ENCODE assay signal across 18 mouse cellular contexts in genomic region chr9:53883588-53884280, GRCm38 (mm10). TPM values are rescaled to one million over a fixed set of nuclear protein-coding genes. Genes with fewer than 3 reads are reported as not detected.
DNase-seq lines count a peak whose midpoint lies in the region; ATAC-seq lines count a peak whose summit lies in the region.
"Had no signal": no experiment of that assay in that cellular context is flagged by ENCODE, and none has a peak within 500 bp of the region (broad histone marks: within the 10 kb centered on the region; RNA-seq: fewer than 3 reads in every experiment).

No protein-coding gene starts in this region.

- H3K4me1 ChIP-seq in midbrain, embryonic 12.5 days: no peaks in the 10 kb centered on the region
- H3K4me1 ChIP-seq in midbrain, embryonic 10.5 days: no peaks in the 10 kb centered on the region
- H3K4me1 ChIP-seq in hindbrain, embryonic 14.5 days (replicated peaks; ENCODE audit: control insufficient read depth, insufficient read depth, low read length): no peaks in the 10 kb centered on the region
- no peaks in the 10 kb centered on the region for H3K4me1 ChIP-seq in neural tube, embryonic 15.5 days
- H3K4me1 ChIP-seq: embryonic facial prominence, embryonic 15.5 days had no signal

- intact Hi-C loops in gastrocnemius, postnatal 14 days (cut with DNase I; ENCODE audit: low total_unique reads): no loop called here

- peak; percentile 44 for ATAC-seq in midbrain, embryonic 12.5 days (ENCODE audit: low FRiP score, low read depth)
- peak; percentile 64; the same call in 1 of the 2 replicates for ATAC-seq in hindbrain, embryonic 14.5 days (ENCODE audit: low FRiP score)
- ATAC-seq in neural tube, embryonic 15.5 days (ENCODE audit: low FRiP score): no peak

- peak; percentile 45 to 56 for DNase-seq in cerebellum, postnatal 14 days
- no peak for DNase-seq in cerebellum, postnatal 36 days
- no peak for DNase-seq in midbrain, embryonic 10.5 days (ENCODE audit: low spot score)
- peak; percentile 29 for DNase-seq in hindbrain, embryonic 14.5 days (ENCODE audit: low spot score)
- no peak for DNase-seq in gastrocnemius, postnatal 14 days
- no peak for DNase-seq in layer of hippocampus, adult 9-10 months (ENCODE audit: low spot score)
- DNase-seq: kidney, adult 18-20 months; kidney, postnatal 14 days; lung, embryonic 14.5 days; retina, postnatal 1 day had no signal

- H3K4me3 ChIP-seq in midbrain, embryonic 12.5 days: no peak overlapping the region
- H3K4me3 ChIP-seq in midbrain, embryonic 10.5 days: no peak overlapping the region
- no peak overlapping the region for H3K4me3 ChIP-seq in hindbrain, embryonic 14.5 days (replicated peaks; ENCODE audit: low read length)
- H3K4me3 ChIP-seq in neural tube, embryonic 15.5 days (replicated peaks): no peak overlapping the region
- H3K4me3 ChIP-seq: embryonic facial prominence, embryonic 15.5 days had no signal

- no peak overlapping the region for H3K9ac ChIP-seq in midbrain, embryonic 12.5 days (replicated peaks)
- no peak overlapping the region for H3K9ac ChIP-seq in hindbrain, embryonic 14.5 days
- H3K9ac ChIP-seq in neural tube, embryonic 15.5 days (replicated peaks): no peak overlapping the region
- H3K9ac ChIP-seq: embryonic facial prominence, embryonic 15.5 days; lung, embryonic 14.5 days had no signal

- H3K27me3 ChIP-seq in midbrain, embryonic 12.5 days: no peaks in the 10 kb centered on the region
- no peaks in the 10 kb centered on the region for H3K27me3 ChIP-seq in midbrain, embryonic 10.5 days (ENCODE audit: low read depth, poor library complexity, severe bottlenecking)
- H3K27me3 ChIP-seq in hindbrain, embryonic 14.5 days (ENCODE audit: control insufficient read depth, insufficient read depth, low read length): no peaks in the 10 kb centered on the region
- no peaks in the 10 kb centered on the region for H3K27me3 ChIP-seq in neural tube, embryonic 15.5 days (replicated peaks)
- H3K27me3 ChIP-seq: CH12.LX; embryonic facial prominence, embryonic 15.5 days had no signal

- H3K4me2 ChIP-seq in midbrain, embryonic 12.5 days (replicated peaks): no peak overlapping the region
- no peak overlapping the region for H3K4me2 ChIP-seq in hindbrain, embryonic 14.5 days (replicated peaks)
- H3K4me2 ChIP-seq in neural tube, embryonic 15.5 days: no peak overlapping the region
- H3K4me2 ChIP-seq: embryonic facial prominence, embryonic 15.5 days; lung, embryonic 14.5 days had no signal

- no peak overlapping the region for H3K27ac ChIP-seq in midbrain, embryonic 12.5 days (replicated peaks)
- H3K27ac ChIP-seq in midbrain, embryonic 10.5 days (replicated peaks): no peak overlapping the region
- H3K27ac ChIP-seq in hindbrain, embryonic 14.5 days: peak overlapping the region; percentile 38; the same call in 1 of the 2 replicates
- peak overlapping the region; percentile 3; the same call in 1 of the 2 replicates for H3K27ac ChIP-seq in neural tube, embryonic 15.5 days (replicated peaks)
- H3K27ac ChIP-seq: embryonic facial prominence, embryonic 15.5 days had no signal

- H3K9me3 ChIP-seq in midbrain, embryonic 12.5 days: no peaks in the 10 kb centered on the region
- H3K9me3 ChIP-seq in midbrain, embryonic 10.5 days (replicated peaks): 0 out of 2 replicates have a peak, but pooled peaks cover 3% of the 10 kb centered on the region
- H3K9me3 ChIP-seq in hindbrain, embryonic 14.5 days (ENCODE audit: control insufficient read depth, low read length): no peaks in the 10 kb centered on the region
- H3K9me3 ChIP-seq in neural tube, embryonic 15.5 days (replicated peaks): no peaks in the 10 kb centered on the region
- H3K9me3 ChIP-seq: embryonic facial prominence, embryonic 15.5 days had no signal

- 89% methylated on average over 23 of the region's 23 CpGs for WGBS in midbrain, embryonic 12.5 days
- WGBS in midbrain, embryonic 10.5 days: 93% methylated on average over 23 of the region's 23 CpGs
- WGBS in hindbrain, embryonic 14.5 days: 76% methylated on average over 23 of the region's 23 CpGs
- WGBS in neural tube, embryonic 15.5 days: 82% methylated on average over 23 of the region's 23 CpGs

- H3K36me3 ChIP-seq in midbrain, embryonic 12.5 days: no peaks in the 10 kb centered on the region
- no peaks in the 10 kb centered on the region for H3K36me3 ChIP-seq in midbrain, embryonic 10.5 days
- H3K36me3 ChIP-seq in hindbrain, embryonic 14.5 days (replicated peaks; ENCODE audit: control insufficient read depth, insufficient read depth): no peaks in the 10 kb centered on the region
- no peaks in the 10 kb centered on the region for H3K36me3 ChIP-seq in neural tube, embryonic 15.5 days
- H3K36me3 ChIP-seq: embryonic facial prominence, embryonic 15.5 days had no signal

RNA-seq across cellular contexts. Expression of gene Sln, which starts 33.8 kb away (rescaled TPM):
- polyA plus RNA-seq in midbrain, embryonic 12.5 days (2016; fragmentation: Nextera tagmentation; extraction: Ambion mirVana): 0.24 TPM in 1 of 2 replicates, not detected in the other
- not detected in 2 replicates for polyA plus RNA-seq in midbrain, embryonic 10.5 days (2016; fragmentation: Nextera tagmentation; extraction: Ambion mirVana)
- polyA plus RNA-seq in hindbrain, embryonic 14.5 days (2014; fragmentation: Nextera tagmentation; extraction: Ambion mirVana): 0.20 TPM in 1 of 2 replicates, not detected in the other
- polyA plus RNA-seq in neural tube, embryonic 15.5 days (2015; fragmentation: Nextera tagmentation; extraction: Ambion mirVana): 8.9 and 11.3 TPM in 2 replicates
- 10 to 100 TPM in 1 of 2 experiments, 1 to 10 TPM in 1; 2.7 to 16.8 TPM for total RNA-seq in gastrocnemius, postnatal 14 days (2021)
- total RNA-seq: CH12.LX; hematopoietic stem cell, adult 5-6 weeks; left cerebral cortex, postnatal 14 days; liver, adult 2 months had no signal
- polyA plus RNA-seq: liver, adult 2 months; small intestine, adult 2 months had no signal

Comparison
In these comparisons a context has a peak if more than half of its experiments do, and no peak if none do; other contexts are left out.
1. DNase-seq: peak in cerebellum, postnatal 14 days (2 of 2) and hindbrain, embryonic 14.5 days (single experiment); none in cerebellum, postnatal 36 days (0 of 2), midbrain, embryonic 10.5 days (single experiment), gastrocnemius, postnatal 14 days (single experiment) and layer of hippocampus, adult 9-10 months (single experiment).
2. H3K27ac ChIP-seq: peak in hindbrain, embryonic 14.5 days (single experiment) and neural tube, embryonic 15.5 days (single experiment); none in midbrain, embryonic 12.5 days (single experiment) and midbrain, embryonic 10.5 days (single experiment).